Mouse (Mus musculus) cerebellum, postnatal 10 days (tissue): Measurements from ENCODE around the gene Il7r.
"Not testable (repeated sequence)": the region's sequence is repeated elsewhere in the genome, so short reads cannot be mapped to it uniquely, and the experiment has no call there.

Source experiments
- DNase-seq, 2 experiments: peaks; one replicate each; pipeline ENCODE4 v3.0.0; 2021; ENCODE audit warnings: mixed read lengths in 2 of 2

Il7r gene

GRCm38 (mm10) chr15:9530076-9530475 is at the start of gene Il7r:
Gene Il7r, minus strand, starts transcription at chr15:9530176.
- no peak for DNase-seq

GRCm38 (mm10) chr15:9577303-9577702 is 47.3 kb upstream of the Il7r start:
- no peak for DNase-seq

- DNase-seq, result no peak
These were observed 44.8 kb upstream of the Il7r start for GRCm38 (mm10) chr15:9574796-9575195.

- peak; percentile 12 to 20 for DNase-seq
These were observed 43.4 kb upstream of the Il7r start for GRCm38 (mm10) chr15:9573361-9573760.

GRCm38 (mm10) chr15:9572664-9573063 is 42.7 kb upstream of the Il7r start:
- no peak for DNase-seq

GRCm38 (mm10) chr15:9571896-9572295 is 41.9 kb upstream of the Il7r start:
- no peak for DNase-seq

- no peak for DNase-seq
These were observed 37.3 kb upstream of the Il7r start for GRCm38 (mm10) chr15:9567316-9567715.

GRCm38 (mm10) chr15:9565396-9565795 is 35.4 kb upstream of the Il7r start:
- no peak for DNase-seq

- no peak for DNase-seq
These were observed 34.2 kb upstream of the Il7r start for GRCm38 (mm10) chr15:9564156-9564555.

GRCm38 (mm10) chr15:9557264-9557663 is 27.3 kb upstream of the Il7r start:
- DNase-seq, result not testable (repeated sequence)

- DNase-seq, result no peak
These were observed 19.0 kb upstream of the Il7r start for GRCm38 (mm10) chr15:9548951-9549350.

- no peak for DNase-seq
These were observed 5.2 kb upstream of the Il7r start for GRCm38 (mm10) chr15:9535200-9535599.

GRCm38 (mm10) chr15:9533356-9533902 is 3.5 kb upstream of the Il7r start:
- DNase-seq, result no peak

- DNase-seq, result no peak
These were observed 330 bp downstream of the Il7r start for GRCm38 (mm10) chr15:9529646-9530045.

- no peak for DNase-seq
These were observed 1.6 kb downstream of the Il7r start for GRCm38 (mm10) chr15:9528186-9528935.

- DNase-seq, result no peak
These were observed 3.6 kb downstream of the Il7r start for GRCm38 (mm10) chr15:9526412-9526811.

GRCm38 (mm10) chr15:9524907-9525306 is 5.1 kb downstream of the Il7r start:
- DNase-seq, result no peak

- DNase-seq, result no peak
These were observed 6.0 kb downstream of the Il7r start for GRCm38 (mm10) chr15:9523956-9524355.

GRCm38 (mm10) chr15:9523059-9523458 is 6.9 kb downstream of the Il7r start:
- DNase-seq, result no peak

GRCm38 (mm10) chr15:9492077-9492476 is 37.9 kb downstream of the Il7r start:
- DNase-seq, result no peak

- no peak for DNase-seq
These were observed 40.4 kb downstream of the Il7r start for GRCm38 (mm10) chr15:9489417-9490118.

- DNase-seq, result no peak
These were observed 56.8 kb downstream of the Il7r start for GRCm38 (mm10) chr15:9473188-9473587.

- DNase-seq, result no peak
These were observed 57.4 kb downstream of the Il7r start for GRCm38 (mm10) chr15:9472618-9473017.

GRCm38 (mm10) chr15:9472167-9472566 is 57.8 kb downstream of the Il7r start:
- no peak for DNase-seq
